Mouse (Mus musculus): Measurements from ENCODE around the gene Lcn2. TPM values are rescaled to one million over a fixed set of nuclear protein-coding genes. Genes with fewer than 3 reads are reported as not detected.

Lcn2 gene
- polyA plus RNA-seq, 1 experiment from 2014 or later = not detected

GRCm38 (mm10) chr2:32342039-32342438 is 46.0 kb downstream of the Lcn2 start:
- no peak overlapping the region for H3K4me2 ChIP-seq (ENCODE audit: low read length)
- no peak overlapping the region for H3K27ac ChIP-seq (ENCODE audit: low read length)
- H3K36me3 ChIP-seq (ENCODE audit: control insufficient read depth, insufficient read depth) = no peaks in the 10 kb centered on the region
- H3K4me3 ChIP-seq (replicated peaks; ENCODE audit: low read length) = no peak overlapping the region
- peaks cover 8% of the 10 kb centered on the region for H3K4me1 ChIP-seq (replicated peaks; ENCODE audit: control insufficient read depth, insufficient read depth, low read length)
- WGBS = 78% methylated on average over 4 of the region's 4 CpGs
- H3K9me3 ChIP-seq (ENCODE audit: control insufficient read depth, low read length) = no peaks in the 10 kb centered on the region
- no peak overlapping the region for H3K9ac ChIP-seq (replicated peaks; ENCODE audit: low read depth, low read length)
- H3K27me3 ChIP-seq (replicated peaks; ENCODE audit: control insufficient read depth, insufficient read depth, low read length) = no peaks in the 10 kb centered on the region
- ATAC-seq = no peak

DNA sequence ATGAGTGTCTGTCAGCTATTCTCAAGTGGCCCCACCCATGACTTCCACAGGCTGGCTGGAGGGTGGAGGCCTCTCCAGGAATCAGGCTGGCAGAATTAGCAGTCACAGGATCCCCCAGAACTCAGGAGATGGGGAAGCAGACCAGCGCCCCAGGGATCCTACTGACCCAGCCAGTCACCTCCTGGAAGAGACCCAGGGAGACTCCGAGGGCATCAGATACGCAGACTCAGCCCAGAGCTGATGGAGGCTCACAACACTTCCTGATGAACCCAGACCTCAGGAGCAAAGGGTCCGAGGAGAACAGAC is 46.5 kb downstream of the Lcn2 start:
- peaks cover 8% of the 10 kb centered on the region for H3K4me1 ChIP-seq (replicated peaks; ENCODE audit: control insufficient read depth, insufficient read depth, low read length)
- no peaks in the 10 kb centered on the region for H3K9me3 ChIP-seq (ENCODE audit: control insufficient read depth, low read length)
- no peak overlapping the region for H3K9ac ChIP-seq (replicated peaks; ENCODE audit: low read depth, low read length)
- H3K27ac ChIP-seq (ENCODE audit: low read length) = no peak overlapping the region
- H3K4me2 ChIP-seq (ENCODE audit: low read length) = no peak overlapping the region
- no peaks in the 10 kb centered on the region for H3K27me3 ChIP-seq (replicated peaks; ENCODE audit: control insufficient read depth, insufficient read depth, low read length)
- H3K36me3 ChIP-seq (ENCODE audit: control insufficient read depth, insufficient read depth) = no peaks in the 10 kb centered on the region
- 85% methylated on average over 4 of the region's 4 CpGs for WGBS
- no peak for ATAC-seq
- H3K4me3 ChIP-seq (replicated peaks; ENCODE audit: low read length) = no peak overlapping the region

- no peak overlapping the region for H3K4me3 ChIP-seq (replicated peaks; ENCODE audit: low read length)
- H3K4me1 ChIP-seq (replicated peaks; ENCODE audit: control insufficient read depth, insufficient read depth, low read length) = peaks cover 8% of the 10 kb centered on the region
- no peak overlapping the region for H3K4me2 ChIP-seq (ENCODE audit: low read length)
- H3K9ac ChIP-seq (replicated peaks; ENCODE audit: low read depth, low read length) = no peak overlapping the region
- no peaks in the 10 kb centered on the region for H3K36me3 ChIP-seq (ENCODE audit: control insufficient read depth, insufficient read depth)
- H3K27me3 ChIP-seq (replicated peaks; ENCODE audit: control insufficient read depth, insufficient read depth, low read length) = no peaks in the 10 kb centered on the region
- no peaks in the 10 kb centered on the region for H3K9me3 ChIP-seq (ENCODE audit: control insufficient read depth, low read length)
- no peak overlapping the region for H3K27ac ChIP-seq (ENCODE audit: low read length)
- WGBS = 79% methylated on average over 13 of the region's 13 CpGs
- ATAC-seq = no peak
Observed at GRCm38 (mm10) chr2:32340836-32341633, 47.0 kb downstream of the Lcn2 start.

- H3K9me3 ChIP-seq (ENCODE audit: control insufficient read depth, low read length) = no peaks in the 10 kb centered on the region
- H3K36me3 ChIP-seq (ENCODE audit: control insufficient read depth, insufficient read depth) = no peaks in the 10 kb centered on the region
- no peaks in the 10 kb centered on the region for H3K27me3 ChIP-seq (replicated peaks; ENCODE audit: control insufficient read depth, insufficient read depth, low read length)
- peaks cover 8% of the 10 kb centered on the region for H3K4me1 ChIP-seq (replicated peaks; ENCODE audit: control insufficient read depth, insufficient read depth, low read length)
- no peak overlapping the region for H3K27ac ChIP-seq (ENCODE audit: low read length)
- WGBS = 37% methylated on average over 26 of the region's 26 CpGs
- no peak for ATAC-seq
- H3K4me3 ChIP-seq (replicated peaks; ENCODE audit: low read length) = no peak overlapping the region
- no peak overlapping the region for H3K9ac ChIP-seq (replicated peaks; ENCODE audit: low read depth, low read length)
- no peak overlapping the region for H3K4me2 ChIP-seq (ENCODE audit: low read length)
Observed at GRCm38 (mm10) chr2:32339912-32340642, 48.0 kb downstream of the Lcn2 start.

DNA sequence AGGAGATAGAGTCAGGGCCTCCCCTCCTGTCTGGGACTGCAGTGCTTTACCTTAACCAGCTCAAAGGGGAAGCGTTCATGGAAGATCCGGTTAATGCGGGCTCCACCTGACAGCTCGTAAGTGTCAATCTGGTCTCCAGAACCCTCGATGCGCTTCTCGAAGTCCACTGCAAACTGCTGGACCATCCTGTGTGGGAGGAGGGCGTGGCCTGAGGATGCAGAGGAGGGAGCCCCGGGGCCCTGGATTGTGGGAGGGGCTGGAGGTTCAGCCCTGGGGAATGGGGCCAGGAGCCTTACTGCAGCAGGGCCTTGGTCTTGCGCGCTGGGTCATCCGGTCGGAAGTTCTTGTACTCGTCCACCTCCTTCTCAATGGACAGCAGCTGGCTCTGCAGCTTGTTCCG is 52.2 kb downstream of the Lcn2 start:
- WGBS = 58% methylated on average over 15 of the region's 15 CpGs
- Histone ChIP-seq H3K27ac (ENCODE audit: low read length) (no peak overlapping the region), H3K9ac (replicated peaks; ENCODE audit: low read depth, low read length) (no peak overlapping the region), H3K9me3 (ENCODE audit: control insufficient read depth, low read length) (no peaks in the 10 kb centered on the region), H3K27me3 (replicated peaks; ENCODE audit: control insufficient read depth, insufficient read depth, low read length) (no peaks in the 10 kb centered on the region), H3K4me2 (ENCODE audit: low read length) (no peak overlapping the region), H3K4me3 (replicated peaks; ENCODE audit: low read length) (no peak overlapping the region), H3K36me3 (ENCODE audit: control insufficient read depth, insufficient read depth) (no peaks in the 10 kb centered on the region), H3K4me1 (replicated peaks; ENCODE audit: control insufficient read depth, insufficient read depth, low read length) (no peaks in the 10 kb centered on the region)
- ATAC-seq = no peak

Other genes starting within 250 kb of the Lcn2 start
- gene Prrc2b, start 237.2 kb downstream of the Lcn2 start, polyA plus RNA-seq (2015; fragmentation: Nextera tagmentation; extraction: Ambion mirVana) = 75.5 and 84.7 TPM in 2 replicates
- gene Pomt1, start 151.7 kb downstream of the Lcn2 start, polyA plus RNA-seq (2015; fragmentation: Nextera tagmentation; extraction: Ambion mirVana) = 29.9 and 36.8 TPM in 2 replicates
- gene Uck1, start 128.1 kb downstream of the Lcn2 start, polyA plus RNA-seq (2015; fragmentation: Nextera tagmentation; extraction: Ambion mirVana) = 93.9 and 108 TPM in 2 replicates
- gene Golga2, start 100.9 kb downstream of the Lcn2 start, polyA plus RNA-seq (2015; fragmentation: Nextera tagmentation; extraction: Ambion mirVana) = 29.4 and 29.8 TPM in 2 replicates
- gene Swi5, start 100.2 kb downstream of the Lcn2 start, polyA plus RNA-seq (2015; fragmentation: Nextera tagmentation; extraction: Ambion mirVana) = 362 and 368 TPM in 2 replicates
- 64.3 and 64.6 TPM in 2 replicates for gene Ciz1, start 35.9 kb downstream of the Lcn2 start, polyA plus RNA-seq (2015; fragmentation: Nextera tagmentation; extraction: Ambion mirVana)
- 26.9 and 38.4 TPM in 2 replicates for gene Dnm1, start 34.9 kb downstream of the Lcn2 start, polyA plus RNA-seq (2015; fragmentation: Nextera tagmentation; extraction: Ambion mirVana)
- 67.8 and 77.7 TPM in 2 replicates for gene 1110008P14Rik, start 6.3 kb downstream of the Lcn2 start, polyA plus RNA-seq (2015; fragmentation: Nextera tagmentation; extraction: Ambion mirVana)
- gene Ptges2, start 7.6 kb upstream of the Lcn2 start, polyA plus RNA-seq (2015; fragmentation: Nextera tagmentation; extraction: Ambion mirVana) = 35.6 and 42.7 TPM in 2 replicates
- gene Naif1, start 62.2 kb upstream of the Lcn2 start, polyA plus RNA-seq (2015; fragmentation: Nextera tagmentation; extraction: Ambion mirVana) = 7.0 and 7.5 TPM in 2 replicates
- 46.9 and 47.7 TPM in 2 replicates for gene Slc25a25, start 63.2 kb upstream of the Lcn2 start, polyA plus RNA-seq (2015; fragmentation: Nextera tagmentation; extraction: Ambion mirVana)
- 4.7 and 5.6 TPM in 2 replicates for gene Fam102a, start 147.1 kb upstream of the Lcn2 start, polyA plus RNA-seq (2015; fragmentation: Nextera tagmentation; extraction: Ambion mirVana)
- 136 and 141 TPM in 2 replicates for gene Dpm2, start 182.6 kb upstream of the Lcn2 start, polyA plus RNA-seq (2015; fragmentation: Nextera tagmentation; extraction: Ambion mirVana)
- 3.9 and 6.8 TPM in 2 replicates for gene Pip5kl1, start 186.5 kb upstream of the Lcn2 start, polyA plus RNA-seq (2015; fragmentation: Nextera tagmentation; extraction: Ambion mirVana)
- gene 9430097D07Rik, start 187.4 kb upstream of the Lcn2 start, polyA plus RNA-seq (2015; fragmentation: Nextera tagmentation; extraction: Ambion mirVana) = 0.42 and 0.60 TPM in 2 replicates
- 27.4 and 29.6 TPM in 2 replicates for gene St6galnac4, start 198.8 kb upstream of the Lcn2 start, polyA plus RNA-seq (2015; fragmentation: Nextera tagmentation; extraction: Ambion mirVana)
- gene St6galnac6, start 211.5 kb upstream of the Lcn2 start, polyA plus RNA-seq (2015; fragmentation: Nextera tagmentation; extraction: Ambion mirVana) = 18.3 and 21.6 TPM in 2 replicates
- gene Ak1, start 233.5 kb upstream of the Lcn2 start, polyA plus RNA-seq (2015; fragmentation: Nextera tagmentation; extraction: Ambion mirVana) = 83.8 and 91.2 TPM in 2 replicates